Mouse (Mus musculus) limb, embryonic 11.5 days (tissue): ENCODE data around the gene Rgl3. TPM values are rescaled to one million over a fixed set of nuclear protein-coding genes. Genes with fewer than 3 reads are reported as not detected.
A peak's percentile ranks its signal among the peaks of the same experiment; 100 is the strongest.

ENCODE experiments used
- ATAC-seq: fragments of 200-750 bp; cut with Nextera tagmentation; 2 replicates; pipeline ENCODE4 v1.8.0; 2017; ENCODE audit warnings: low read depth; ENCODE audit not compliant: insufficient number of reproducible peaks, low FRiP score, low TSS enrichment
- DNase-seq: peaks from one replicate; pipeline ENCODE4 v3.0.0-alpha.2; 2015; ENCODE audit warnings: low spot score
- H3K27ac ChIP-seq: fragments of 300-500 bp; sonication (generic); replicated peaks from 2 replicates; pipeline ENCODE4 v1.5.1; 2014; ENCODE audit warnings: low read depth, mild to moderate bottlenecking, low read length
- H3K27me3 ChIP-seq: fragments of 300-500 bp; sonication (generic); 2 replicates; pipeline ENCODE4 v1.6.1; 2014; ENCODE audit warnings: mild to moderate bottlenecking, low read length, mixed read lengths; ENCODE audit not compliant: control insufficient read depth, insufficient read depth
- H3K36me3 ChIP-seq: fragments of 300-500 bp; sonication (generic); 2 replicates; pipeline ENCODE4 v1.6.1; 2014; ENCODE audit warnings: mild to moderate bottlenecking, low read length, moderate library complexity, mixed read lengths; ENCODE audit not compliant: control insufficient read depth, insufficient read depth
- H3K4me1 ChIP-seq: fragments of 300-500 bp; sonication (generic); 2 replicates; pipeline ENCODE4 v1.6.1; 2014; ENCODE audit warnings: low read length, mixed read lengths; ENCODE audit not compliant: control insufficient read depth, insufficient read depth
- H3K4me2 ChIP-seq: fragments of 300-500 bp; sonication (generic); 2 replicates; pipeline ENCODE4 v1.6.1; 2014; ENCODE audit warnings: low read depth, mild to moderate bottlenecking, moderate library complexity; ENCODE audit not compliant: severe bottlenecking
- H3K4me3 ChIP-seq: fragments of 300-500 bp; sonication (generic); 2 replicates; pipeline ENCODE4 v1.5.1; 2014; ENCODE audit warnings: low read depth, low read length
- H3K9ac ChIP-seq: fragments of 300-500 bp; sonication (generic); 2 replicates; pipeline ENCODE4 v1.6.1; 2014; ENCODE audit warnings: mild to moderate bottlenecking, low read length
- H3K9me3 ChIP-seq: fragments of 300-500 bp; sonication (generic); 2 replicates; pipeline ENCODE4 v1.6.1; 2016; ENCODE audit warnings: low read length; ENCODE audit not compliant: control insufficient read depth
- whole genome bisulfite sequencing: fragments of 180-500 bp; shearing (Covaris S2); extraction: QIAGEN DNeasy Blood & Tissue Kit; methylation state at CpG from one replicate; pipeline ENCODE4 v1.1.7; 2014; 5-methylcytosine and 5-hydroxymethylcytosine counted together
- polyA plus RNA-seq: library from polyadenylated mRNA; unstranded; fragments of >200 nt; fragmentation: Nextera tagmentation; extraction: Ambion mirVana; gene quantifications from 2 replicates; pipeline ENCODE4 v1.2.1, GENCODE M21; 2014

Gene Rgl3
- polyA plus RNA-seq, 1 experiment from 2014 or later, result 1.6 TPM

DNA sequence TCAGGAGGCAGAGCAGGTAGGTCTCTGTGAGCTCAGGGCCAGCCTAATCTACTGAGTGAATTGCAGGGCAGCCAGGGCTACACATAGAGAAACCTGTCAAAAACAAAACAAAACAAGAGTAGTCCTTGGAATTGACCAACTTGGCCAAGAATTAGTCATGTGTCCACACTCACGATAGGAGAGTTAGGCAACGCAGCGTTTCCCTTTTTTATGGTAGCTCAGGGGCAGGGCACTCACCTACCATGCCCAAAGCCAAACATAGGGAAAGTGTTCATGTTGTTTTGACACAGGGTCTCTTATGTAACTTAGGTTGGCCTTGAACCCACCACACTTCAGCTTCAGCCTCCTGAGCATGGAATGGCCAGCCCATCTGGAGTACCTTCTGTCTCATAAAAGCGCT lies 19.9 kb downstream of the Rgl3 start:
- ATAC-seq (no peak), DNase-seq (no peak)
- H3K4me2 ChIP-seq, result no peak overlapping the region
- no peak overlapping the region for H3K9ac ChIP-seq
- 94% methylated on average over 4 of the region's 4 CpGs for WGBS
- H3K9me3 ChIP-seq, result no peaks in the 10 kb centered on the region
- H3K4me3 ChIP-seq, result no peak overlapping the region
- H3K27me3 ChIP-seq, result no peaks in the 10 kb centered on the region
- H3K4me1 ChIP-seq, result no peaks in the 10 kb centered on the region
- H3K27ac ChIP-seq, result no peak overlapping the region
- H3K36me3 ChIP-seq, result no peaks in the 10 kb centered on the region

DNA sequence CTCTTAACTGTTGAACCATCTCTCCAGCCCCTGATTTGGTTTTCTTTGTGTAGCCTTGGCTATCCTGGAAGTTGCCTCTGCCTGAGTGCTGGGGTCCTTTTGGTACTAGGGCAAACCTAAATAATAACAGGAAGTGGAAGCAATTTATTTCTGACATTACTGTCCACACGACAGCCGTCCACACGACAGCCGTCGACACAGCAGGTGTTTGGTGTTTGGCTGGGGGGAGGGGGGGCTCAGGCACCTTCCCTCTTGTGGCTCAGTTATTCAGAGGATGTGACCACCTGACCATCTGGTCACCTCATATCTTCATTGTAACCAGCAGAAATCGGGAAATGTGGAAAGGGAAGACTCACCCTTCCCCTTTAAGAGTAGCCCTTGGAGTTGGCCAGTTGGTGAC lies 20.4 kb downstream of the Rgl3 start:
- no peak overlapping the region for H3K4me3 ChIP-seq
- no peak overlapping the region for H3K9ac ChIP-seq
- WGBS, result 56% methylated on average over 6 of the region's 6 CpGs
- H3K36me3 ChIP-seq, result no peaks in the 10 kb centered on the region
- DNase-seq, result no peak
- no peaks in the 10 kb centered on the region for H3K4me1 ChIP-seq
- no peak overlapping the region for H3K4me2 ChIP-seq
- no peak for ATAC-seq
- no peaks in the 10 kb centered on the region for H3K9me3 ChIP-seq
- no peaks in the 10 kb centered on the region for H3K27me3 ChIP-seq
- no peak overlapping the region for H3K27ac ChIP-seq

DNA sequence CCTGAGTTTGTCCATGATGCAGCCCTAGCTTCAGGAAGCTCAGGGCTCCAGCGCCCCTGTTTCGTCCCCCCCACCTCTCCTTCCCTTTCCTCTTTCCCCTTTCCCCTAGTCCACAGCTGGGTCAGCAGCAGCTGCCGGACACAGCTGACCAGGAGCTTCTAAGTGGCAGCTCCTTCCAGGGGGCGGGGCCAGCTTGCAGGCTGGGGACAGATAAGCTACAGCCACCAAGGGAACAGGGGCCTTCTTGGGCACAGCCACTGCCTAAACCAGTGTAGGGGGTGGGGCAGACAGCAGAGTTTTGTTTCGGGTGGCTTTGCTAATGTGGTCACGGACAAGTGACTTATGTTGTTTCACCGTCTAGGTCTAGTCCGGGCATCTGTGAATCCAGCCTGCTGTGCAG lies 25.8 kb downstream of the Rgl3 start, which contains the start of gene Epor:
Gene Epor, minus strand, starts transcription at position 90 of the 400 bp plus-strand sequence.
- no peak within 1 kb of the TSS; the same call in 1 of the 2 replicates for H3K9ac ChIP-seq
- ATAC-seq (0 out of 2 replicates have a peak, but pooled peaks have one; percentile 49), DNase-seq (peak; percentile 46)
- H3K36me3 ChIP-seq, result peaks cover 4% of the 10 kb centered on the region; the same call in 1 of the 2 replicates
- peaks cover 36% of the 10 kb centered on the region for H3K27me3 ChIP-seq
- H3K9me3 ChIP-seq, result no peaks in the 10 kb centered on the region
- WGBS, result 18% methylated on average over 8 of the region's 8 CpGs
- peak within 1 kb of the TSS; percentile 38 for H3K4me3 ChIP-seq
- peak within 1 kb of the TSS; percentile 76 for H3K4me2 ChIP-seq
- H3K4me1 ChIP-seq, result 0 out of 2 replicates have a peak, but pooled peaks cover 10% of the 10 kb centered on the region
- H3K27ac ChIP-seq, result no peak within 1 kb of the TSS

DNA sequence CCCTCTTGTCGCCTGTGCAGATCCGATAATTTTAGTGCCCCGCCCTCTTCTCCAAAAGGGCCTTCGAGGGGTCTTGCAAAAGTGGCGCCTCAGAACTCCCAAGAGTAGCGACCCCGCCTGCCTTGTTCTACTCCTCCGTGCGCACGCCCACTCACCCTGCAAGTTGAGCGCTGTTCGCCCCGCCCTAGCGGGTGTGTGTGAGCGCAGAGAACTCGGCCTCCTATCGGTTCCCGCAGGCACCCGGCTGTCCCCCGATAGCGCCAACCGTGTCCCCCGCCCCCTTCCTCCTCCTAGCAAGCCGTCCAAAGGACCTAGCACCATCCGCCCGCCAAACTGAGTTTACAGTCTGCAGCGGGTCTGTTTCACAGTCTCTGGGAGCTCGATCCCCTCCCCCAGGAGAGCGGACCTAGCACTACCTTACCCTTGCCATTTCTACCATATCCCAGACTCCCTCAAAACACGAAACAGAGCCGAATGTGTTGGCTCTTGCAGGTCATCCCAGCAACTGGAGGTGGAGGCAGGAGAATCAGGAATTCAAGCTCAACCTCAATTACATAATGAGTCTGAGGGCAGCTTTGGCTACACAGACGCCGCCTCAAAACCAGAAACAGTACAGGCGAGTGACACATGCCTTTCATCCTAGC lies 26.7 kb downstream of the Rgl3 start:
- H3K27ac ChIP-seq, result no peak overlapping the region
- 0 out of 2 replicates have a peak, but pooled peaks cover 10% of the 10 kb centered on the region for H3K4me1 ChIP-seq
- DNase-seq (peak; percentile 79), ATAC-seq (peak; percentile 74)
- H3K27me3 ChIP-seq, result peaks cover 36% of the 10 kb centered on the region
- WGBS, result 3% methylated on average over 34 of the region's 34 CpGs
- no peaks in the 10 kb centered on the region for H3K9me3 ChIP-seq
- H3K4me3 ChIP-seq, result peak overlapping the region; percentile 38
- peaks cover 6% of the 10 kb centered on the region; the same call in 1 of the 2 replicates for H3K36me3 ChIP-seq
- peak overlapping the region; percentile 76 for H3K4me2 ChIP-seq
- peak overlapping the region; percentile 27; the same call in 1 of the 2 replicates for H3K9ac ChIP-seq

DNA sequence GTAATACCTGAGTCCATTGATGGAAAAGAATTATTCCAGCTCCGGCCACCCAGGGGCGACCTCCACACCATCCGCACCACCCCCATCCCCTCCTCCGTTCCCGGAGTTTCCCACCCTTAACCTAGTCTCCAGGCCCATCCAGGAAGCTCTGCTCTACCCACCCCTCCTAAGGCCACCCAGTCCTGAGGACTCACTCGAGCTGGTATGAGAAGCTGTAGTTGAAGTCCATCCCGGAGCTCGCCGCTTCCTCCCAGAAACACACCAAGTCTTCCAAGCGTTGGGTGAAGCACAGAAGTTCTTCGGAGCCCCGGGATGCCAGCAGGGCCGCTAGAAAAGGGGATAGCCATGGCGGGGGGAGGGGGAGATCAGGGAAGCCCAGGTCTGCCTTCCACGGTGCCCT lies 27.2 kb downstream of the Rgl3 start:
- DNase-seq (peak; percentile 49), ATAC-seq (no peak)
- peak overlapping the region; percentile 27; the same call in 1 of the 2 replicates for H3K9ac ChIP-seq
- H3K9me3 ChIP-seq, result no peaks in the 10 kb centered on the region
- H3K27ac ChIP-seq, result no peak overlapping the region
- peak overlapping the region; percentile 38 for H3K4me3 ChIP-seq
- peak overlapping the region; percentile 76 for H3K4me2 ChIP-seq
- peaks cover 36% of the 10 kb centered on the region for H3K27me3 ChIP-seq
- 0 out of 2 replicates have a peak, but pooled peaks cover 10% of the 10 kb centered on the region for H3K4me1 ChIP-seq
- H3K36me3 ChIP-seq, result peaks cover 6% of the 10 kb centered on the region; the same call in 1 of the 2 replicates
- under 1% methylated on average over 14 of the region's 15 CpGs for WGBS

DNA sequence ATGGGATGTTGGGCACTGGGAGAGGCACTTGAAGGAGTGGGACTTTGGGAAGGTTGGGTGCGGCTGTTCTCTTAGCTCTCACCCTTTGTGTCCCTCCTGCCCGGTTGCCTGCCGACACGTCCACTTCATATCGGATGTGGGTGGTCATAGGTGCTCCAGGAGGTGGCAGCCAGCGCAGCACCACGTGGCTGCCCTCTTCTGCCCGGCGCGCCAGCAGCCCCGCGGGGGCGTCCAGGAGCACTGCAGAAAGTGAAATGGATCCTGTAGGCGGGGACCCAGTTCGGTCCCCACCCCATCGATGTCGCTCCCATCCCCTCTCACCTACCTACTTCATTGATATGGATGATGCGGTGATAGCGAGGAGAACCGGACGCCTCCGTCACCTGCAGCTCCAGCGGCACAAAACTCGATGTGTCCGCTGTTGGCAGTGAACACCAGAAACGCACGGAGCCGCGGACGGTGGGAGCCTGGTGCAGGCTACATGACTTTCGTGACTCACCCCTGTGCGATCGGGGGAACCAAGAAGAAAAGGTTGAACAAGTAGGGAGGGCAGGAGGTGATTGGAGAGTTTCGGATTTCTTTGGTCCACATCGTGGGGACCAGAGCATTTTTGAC lies 27.8 kb downstream of the Rgl3 start:
- 0 out of 2 replicates have a peak, but pooled peaks cover 10% of the 10 kb centered on the region for H3K4me1 ChIP-seq
- H3K27me3 ChIP-seq, result peaks cover 36% of the 10 kb centered on the region
- H3K4me2 ChIP-seq, result peak overlapping the region; percentile 76
- ATAC-seq (no peak), DNase-seq (peak; percentile 40)
- H3K9ac ChIP-seq, result 0 out of 2 replicates have a peak overlapping the region, but pooled peaks have one; percentile 5
- H3K27ac ChIP-seq, result no peak overlapping the region
- no peaks in the 10 kb centered on the region for H3K9me3 ChIP-seq
- 1% methylated on average over 35 of the region's 35 CpGs for WGBS
- H3K36me3 ChIP-seq, result peaks cover 6% of the 10 kb centered on the region; the same call in 1 of the 2 replicates
- peak overlapping the region; percentile 38 for H3K4me3 ChIP-seq

DNA sequence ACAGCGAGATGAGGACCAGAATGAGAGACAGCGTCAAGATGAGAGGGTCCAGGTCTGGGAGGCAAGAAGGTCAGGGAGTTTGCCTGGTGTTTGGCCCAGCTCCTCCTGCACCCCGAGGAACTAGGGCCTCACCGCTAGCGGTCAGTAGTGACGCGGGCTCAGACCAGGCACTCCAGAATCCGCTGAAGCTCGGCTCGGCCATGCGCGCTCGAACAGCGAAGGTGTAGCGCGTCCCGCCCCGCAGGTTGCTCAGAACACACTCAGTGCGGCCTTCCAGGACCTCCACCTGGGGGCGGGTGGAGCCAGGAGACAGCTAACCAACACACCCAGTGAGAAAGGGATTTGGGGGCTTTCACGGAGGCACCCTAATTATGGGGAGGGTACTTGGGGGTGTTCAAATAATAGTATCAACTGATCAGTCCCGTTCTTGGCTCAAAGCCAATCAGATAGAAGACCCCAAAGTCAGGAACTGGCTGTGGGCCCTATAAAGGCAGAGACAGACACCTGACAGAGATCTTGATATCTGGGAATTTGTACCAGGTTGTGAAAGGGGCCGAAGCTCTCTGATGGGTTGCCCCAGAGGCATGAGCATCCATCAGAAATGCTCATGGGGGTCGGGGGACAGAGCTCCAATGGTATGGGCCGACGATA lies 28.6 kb downstream of the Rgl3 start:
- H3K9me3 ChIP-seq, result no peaks in the 10 kb centered on the region
- H3K4me3 ChIP-seq, result no peak overlapping the region
- H3K27me3 ChIP-seq, result peaks cover 36% of the 10 kb centered on the region
- no peak for ATAC-seq
- DNase-seq, result peak; percentile 51
- H3K4me2 ChIP-seq, result peak overlapping the region; percentile 22
- 6% methylated on average over 26 of the region's 26 CpGs for WGBS
- peaks cover 6% of the 10 kb centered on the region; the same call in 1 of the 2 replicates for H3K36me3 ChIP-seq
- no peak overlapping the region for H3K9ac ChIP-seq
- H3K27ac ChIP-seq, result no peak overlapping the region
- 0 out of 2 replicates have a peak, but pooled peaks cover 10% of the 10 kb centered on the region for H3K4me1 ChIP-seq

DNA sequence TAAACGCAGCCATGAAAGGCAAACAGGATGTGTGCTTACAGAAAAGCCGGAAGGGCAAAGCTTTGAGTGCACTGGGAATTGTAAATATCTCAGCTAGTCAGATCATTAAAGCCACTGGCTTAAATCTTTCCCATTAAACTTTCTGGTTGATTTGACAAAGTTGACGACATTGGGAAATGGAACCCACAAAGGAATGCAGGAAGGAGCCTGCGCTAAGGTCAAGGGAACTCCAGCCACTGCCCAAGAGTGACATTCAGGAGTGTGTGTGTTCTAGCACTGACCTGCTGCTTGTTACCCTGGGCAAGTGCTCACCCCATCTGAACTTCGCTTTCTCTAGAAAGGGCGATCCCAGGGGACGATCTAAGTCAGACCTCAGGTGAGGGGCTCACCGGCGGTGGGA lies 29.1 kb downstream of the Rgl3 start:
- H3K27me3 ChIP-seq, result peaks cover 36% of the 10 kb centered on the region

More for the DNA sequence above, 29.1 kb downstream of the Rgl3 start:
- Histone ChIP-seq H3K27ac (no peak overlapping the region), H3K4me3 (no peak overlapping the region), H3K4me2 (peak overlapping the region; percentile 22; the same call in 1 of the 2 replicates), H3K4me1 (0 out of 2 replicates have a peak, but pooled peaks cover 10% of the 10 kb centered on the region), H3K36me3 (peaks cover 6% of the 10 kb centered on the region; the same call in 1 of the 2 replicates), H3K9ac (no peak overlapping the region), H3K9me3 (no peaks in the 10 kb centered on the region)
- DNase-seq, result no peak
- ATAC-seq, result no peak
- WGBS, result 44% methylated on average over 9 of the region's 9 CpGs
